Mouse (Mus musculus): Measurements from ENCODE around the gene Dennd4a. TPM values are rescaled to one million over a fixed set of nuclear protein-coding genes. Genes with fewer than 3 reads are reported as not detected.

Dennd4a gene
- polyA plus RNA-seq, 1 experiment from 2014 or later = 9.5 TPM

GRCm38 (mm10) chr9:64822235-64822634, 11.1 kb downstream of the Dennd4a start:
- H3K4me3 ChIP-seq (replicated peaks) = no peak overlapping the region
- no peaks in the 10 kb centered on the region for H3K27me3 ChIP-seq (replicated peaks)
- no peak overlapping the region for H3K4me2 ChIP-seq
- H3K4me1 ChIP-seq = no peaks in the 10 kb centered on the region
- no peak overlapping the region for H3K27ac ChIP-seq
- ATAC-seq (ENCODE audit: insufficient read depth, low FRiP score, low read depth) = no peak
- H3K9me3 ChIP-seq = no peaks in the 10 kb centered on the region
- H3K9ac ChIP-seq = no peak overlapping the region
- no peaks in the 10 kb centered on the region for H3K36me3 ChIP-seq
- 86% methylated on average over 7 of the region's 7 CpGs for WGBS

GRCm38 (mm10) chr9:64824389-64825008, 13.4 kb downstream of the Dennd4a start:
- H3K9me3 ChIP-seq = no peaks in the 10 kb centered on the region
- H3K27me3 ChIP-seq (replicated peaks) = no peaks in the 10 kb centered on the region
- no peak overlapping the region for H3K27ac ChIP-seq
- H3K9ac ChIP-seq = no peak overlapping the region
- no peaks in the 10 kb centered on the region for H3K36me3 ChIP-seq
- H3K4me3 ChIP-seq (replicated peaks) = no peak overlapping the region
- no peaks in the 10 kb centered on the region for H3K4me1 ChIP-seq
- no peak for ATAC-seq (ENCODE audit: insufficient read depth, low FRiP score, low read depth)
- 70% methylated on average over 5 of the region's 5 CpGs for WGBS
- no peak overlapping the region for H3K4me2 ChIP-seq

GRCm38 (mm10) chr9:64830092-64830618, 19.0 kb downstream of the Dennd4a start:
- no peak overlapping the region for H3K4me3 ChIP-seq (replicated peaks)
- no peak for ATAC-seq (ENCODE audit: insufficient read depth, low FRiP score, low read depth)
- H3K9ac ChIP-seq = no peak overlapping the region
- no peaks in the 10 kb centered on the region for H3K4me1 ChIP-seq
- H3K9me3 ChIP-seq = no peaks in the 10 kb centered on the region
- no peaks in the 10 kb centered on the region for H3K27me3 ChIP-seq (replicated peaks)
- WGBS = 53% methylated on average over 6 of the region's 6 CpGs
- H3K36me3 ChIP-seq = no peaks in the 10 kb centered on the region
- H3K27ac ChIP-seq = no peak overlapping the region
- H3K4me2 ChIP-seq = no peak overlapping the region

GRCm38 (mm10) chr9:64830641-64831040, 19.5 kb downstream of the Dennd4a start:
- Histone ChIP-seq H3K27ac (no peak overlapping the region), H3K4me1 (no peaks in the 10 kb centered on the region), H3K9ac (no peak overlapping the region), H3K36me3 (no peaks in the 10 kb centered on the region), H3K27me3 (replicated peaks) (no peaks in the 10 kb centered on the region), H3K4me2 (no peak overlapping the region), H3K4me3 (replicated peaks) (no peak overlapping the region), H3K9me3 (no peaks in the 10 kb centered on the region)
- 63% methylated on average over 7 of the region's 7 CpGs for WGBS
- ATAC-seq (ENCODE audit: insufficient read depth, low FRiP score, low read depth) = no peak

GRCm38 (mm10) chr9:64831760-64832159, 20.6 kb downstream of the Dennd4a start:
- no peak for ATAC-seq (ENCODE audit: insufficient read depth, low FRiP score, low read depth)
- H3K4me1 ChIP-seq = no peaks in the 10 kb centered on the region
- no peak overlapping the region for H3K27ac ChIP-seq
- H3K27me3 ChIP-seq (replicated peaks) = no peaks in the 10 kb centered on the region
- 84% methylated on average over 2 of the region's 2 CpGs for WGBS
- no peaks in the 10 kb centered on the region for H3K36me3 ChIP-seq
- no peak overlapping the region for H3K9ac ChIP-seq
- H3K4me2 ChIP-seq = no peak overlapping the region
- no peaks in the 10 kb centered on the region for H3K9me3 ChIP-seq
- H3K4me3 ChIP-seq (replicated peaks) = no peak overlapping the region

- H3K4me2 ChIP-seq = no peak overlapping the region
- 87% methylated on average over 3 of the region's 3 CpGs for WGBS
- ATAC-seq (ENCODE audit: insufficient read depth, low FRiP score, low read depth) = no peak; the same call in 1 of the 2 replicates
- 0 out of 2 replicates have a peak, but pooled peaks cover 3% of the 10 kb centered on the region for H3K36me3 ChIP-seq
- no peak overlapping the region for H3K9ac ChIP-seq
- H3K9me3 ChIP-seq = no peaks in the 10 kb centered on the region
- H3K4me3 ChIP-seq (replicated peaks) = no peak overlapping the region
- no peaks in the 10 kb centered on the region for H3K4me1 ChIP-seq
- H3K27me3 ChIP-seq (replicated peaks) = no peaks in the 10 kb centered on the region
- H3K27ac ChIP-seq = no peak overlapping the region
Measured at GRCm38 (mm10) chr9:64834418-64834817, 23.3 kb downstream of the Dennd4a start.

GRCm38 (mm10) chr9:64845355-64845754, 34.2 kb downstream of the Dennd4a start:
- Histone ChIP-seq H3K4me3 (replicated peaks) (no peak overlapping the region), H3K9me3 (no peaks in the 10 kb centered on the region), H3K27me3 (replicated peaks) (no peaks in the 10 kb centered on the region), H3K27ac (no peak overlapping the region), H3K4me2 (no peak overlapping the region), H3K36me3 (no peaks in the 10 kb centered on the region), H3K4me1 (no peaks in the 10 kb centered on the region), H3K9ac (no peak overlapping the region)
- 76% methylated on average over 4 of the region's 4 CpGs for WGBS
- no peak; the same call in 1 of the 2 replicates for ATAC-seq (ENCODE audit: insufficient read depth, low FRiP score, low read depth)

GRCm38 (mm10) chr9:64849548-64849947, 38.4 kb downstream of the Dennd4a start:
- H3K36me3 ChIP-seq = no peaks in the 10 kb centered on the region
- no peak overlapping the region for H3K27ac ChIP-seq
- no peak for ATAC-seq (ENCODE audit: insufficient read depth, low FRiP score, low read depth)
- H3K4me3 ChIP-seq (replicated peaks) = no peak overlapping the region
- H3K27me3 ChIP-seq (replicated peaks) = no peaks in the 10 kb centered on the region
- no peak overlapping the region for H3K9ac ChIP-seq
- no peaks in the 10 kb centered on the region for H3K4me1 ChIP-seq
- H3K9me3 ChIP-seq = no peaks in the 10 kb centered on the region
- no peak overlapping the region for H3K4me2 ChIP-seq
- 78% methylated on average over 1 of the region's 1 CpGs for WGBS

GRCm38 (mm10) chr9:64860083-64860482, 48.9 kb downstream of the Dennd4a start:
- no peak for ATAC-seq (ENCODE audit: insufficient read depth, low FRiP score, low read depth)
- Histone ChIP-seq H3K27me3 (replicated peaks) (no peaks in the 10 kb centered on the region), H3K36me3 (0 out of 2 replicates have a peak, but pooled peaks cover 3% of the 10 kb centered on the region), H3K27ac (no peak overlapping the region), H3K4me3 (replicated peaks) (no peak overlapping the region), H3K9me3 (no peaks in the 10 kb centered on the region), H3K4me2 (no peak overlapping the region), H3K9ac (no peak overlapping the region), H3K4me1 (no peaks in the 10 kb centered on the region)

- H3K27me3 ChIP-seq (replicated peaks) = no peaks in the 10 kb centered on the region
- 0 out of 2 replicates have a peak, but pooled peaks cover 3% of the 10 kb centered on the region for H3K36me3 ChIP-seq
- no peak overlapping the region for H3K27ac ChIP-seq
- 87% methylated on average over 2 of the region's 2 CpGs for WGBS
- no peak overlapping the region for H3K4me3 ChIP-seq (replicated peaks)
- no peak for ATAC-seq (ENCODE audit: insufficient read depth, low FRiP score, low read depth)
- no peak overlapping the region for H3K9ac ChIP-seq
- no peak overlapping the region for H3K4me2 ChIP-seq
- no peaks in the 10 kb centered on the region for H3K4me1 ChIP-seq
- H3K9me3 ChIP-seq = no peaks in the 10 kb centered on the region
Measured at GRCm38 (mm10) chr9:64862687-64863086, 51.5 kb downstream of the Dennd4a start.

GRCm38 (mm10) chr9:64886008-64886407, 74.9 kb downstream of the Dennd4a start:
- WGBS = 80% methylated on average over 5 of the region's 5 CpGs
- no peak overlapping the region for H3K4me3 ChIP-seq (replicated peaks)
- no peaks in the 10 kb centered on the region for H3K4me1 ChIP-seq
- H3K27me3 ChIP-seq (replicated peaks) = no peaks in the 10 kb centered on the region
- no peaks in the 10 kb centered on the region for H3K36me3 ChIP-seq
- no peak overlapping the region for H3K9ac ChIP-seq
- no peaks in the 10 kb centered on the region for H3K9me3 ChIP-seq
- no peak overlapping the region for H3K4me2 ChIP-seq
- no peak for ATAC-seq (ENCODE audit: insufficient read depth, low FRiP score, low read depth)
- no peak overlapping the region for H3K27ac ChIP-seq

- ATAC-seq (ENCODE audit: insufficient read depth, low FRiP score, low read depth) = no peak
- 83% methylated on average over 10 of the region's 10 CpGs for WGBS
Measured at GRCm38 (mm10) chr9:64896605-64897004, 85.5 kb downstream of the Dennd4a start.

More at GRCm38 (mm10) chr9:64896605-64897004, 85.5 kb downstream of the Dennd4a start:
- H3K4me3 ChIP-seq (replicated peaks) = no peak overlapping the region
- no peak overlapping the region for H3K9ac ChIP-seq
- no peak overlapping the region for H3K27ac ChIP-seq
- no peaks in the 10 kb centered on the region for H3K9me3 ChIP-seq
- H3K4me2 ChIP-seq = no peak overlapping the region
- no peaks in the 10 kb centered on the region for H3K4me1 ChIP-seq
- peaks cover 8% of the 10 kb centered on the region; the same call in 1 of the 2 replicates for H3K36me3 ChIP-seq
- H3K27me3 ChIP-seq (replicated peaks) = no peaks in the 10 kb centered on the region
